Mouse (Mus musculus): ENCODE measurements at regions not wholly inside any gene's neighbourhood (a gene's known extent, or its start where the extent isn't known, plus 50 kb on each side); places are given as distances from the start of the nearest gene placed in this dataset.

- DNase-seq (ENCODE audit: low read depth, low spot score): no peak
- no peak overlapping the region for H3K4me3 ChIP-seq (ENCODE audit: insufficient read depth in 1 of 2, low read depth in 1 of 2, low read length in 2 of 2, poor library complexity in 1 of 2, severe bottlenecking in 1 of 2)
Measured at GRCm38 (mm10) chr10:87752117-87752516, 105.9 kb upstream of the Igf1 start.

GRCm38 (mm10) chr10:87753483-87753882 is 104.6 kb upstream of the Igf1 start:
- no peak overlapping the region for H3K9ac ChIP-seq (ENCODE audit: insufficient read depth, low read depth, low read length, poor library complexity, severe bottlenecking)
- H3K9me3 ChIP-seq (ENCODE audit: control insufficient read depth, insufficient read depth, low read depth, low read length): no peaks in the 10 kb centered on the region
- H3K4me3 ChIP-seq (ENCODE audit: insufficient read depth in 1 of 2, low read depth in 1 of 2, low read length in 2 of 2, poor library complexity in 1 of 2, severe bottlenecking in 1 of 2): no peak overlapping the region
- H3K27ac ChIP-seq (ENCODE audit: insufficient read depth, low read depth, low read length, poor library complexity, severe bottlenecking): no peak overlapping the region
- no peak for TF ChIP-seq ZNF384 (IDR thresholded peaks at IDR 0.05; ENCODE audit: low read depth, low read length)
- no peak for TF ChIP-seq MAFK (IDR thresholded peaks at IDR 0.05; ENCODE audit: insufficient read depth, low read depth, low read length)
- TF ChIP-seq HCFC1 (IDR thresholded peaks at IDR 0.05; ENCODE audit: borderline replicate concordance, insufficient read depth, low read length): no peak
- no peak for TF ChIP-seq CHD2 (IDR thresholded peaks at IDR 0.05; ENCODE audit: low read depth, low read length)
- no peak for TF ChIP-seq ZC3H11A (IDR thresholded peaks at IDR 0.05; ENCODE audit: borderline replicate concordance, low read depth, low read length)
- H3K4me1 ChIP-seq (ENCODE audit: control insufficient read depth in 2 of 2, insufficient read depth in 2 of 2, low read length in 2 of 2, poor library complexity in 1 of 2): no peaks in the 10 kb centered on the region
- in situ Hi-C loops (cut with MboI; ENCODE audit: low sequenced_read_pairs in 2 of 2, unreplicated experiment in 2 of 2): no loop called here
- DNase-seq (ENCODE audit: low read depth, low spot score): no peak
- H3K36me3 ChIP-seq (ENCODE audit: control insufficient read depth, insufficient read depth, low read length, poor library complexity, severe bottlenecking): no peaks in the 10 kb centered on the region

More at GRCm38 (mm10) chr10:87752117-87752516, 105.9 kb upstream of the Igf1 start:
- no peak for TF ChIP-seq CHD2 (IDR thresholded peaks at IDR 0.05; ENCODE audit: low read depth, low read length)
- no peak for TF ChIP-seq MAFK (IDR thresholded peaks at IDR 0.05; ENCODE audit: insufficient read depth, low read depth, low read length)
- no peak for TF ChIP-seq ZC3H11A (IDR thresholded peaks at IDR 0.05; ENCODE audit: borderline replicate concordance, low read depth, low read length)
- TF ChIP-seq HCFC1 (IDR thresholded peaks at IDR 0.05; ENCODE audit: borderline replicate concordance, insufficient read depth, low read length): no peak
- no peak for TF ChIP-seq ZNF384 (IDR thresholded peaks at IDR 0.05; ENCODE audit: low read depth, low read length)
- H3K36me3 ChIP-seq (ENCODE audit: control insufficient read depth, insufficient read depth, low read length, poor library complexity, severe bottlenecking): no peaks in the 10 kb centered on the region
- no peaks in the 10 kb centered on the region for H3K9me3 ChIP-seq (ENCODE audit: control insufficient read depth, insufficient read depth, low read depth, low read length)
- H3K4me1 ChIP-seq (ENCODE audit: control insufficient read depth in 2 of 2, insufficient read depth in 2 of 2, low read length in 2 of 2, poor library complexity in 1 of 2): no peaks in the 10 kb centered on the region
- H3K9ac ChIP-seq (ENCODE audit: insufficient read depth, low read depth, low read length, poor library complexity, severe bottlenecking): no peak overlapping the region
- in situ Hi-C loops (cut with MboI; ENCODE audit: low sequenced_read_pairs in 2 of 2, unreplicated experiment in 2 of 2): no loop called here
- H3K27ac ChIP-seq (ENCODE audit: insufficient read depth, low read depth, low read length, poor library complexity, severe bottlenecking): no peak overlapping the region

- no peak for DNase-seq (ENCODE audit: low read depth, low spot score)
- no peaks in the 10 kb centered on the region for H3K36me3 ChIP-seq (ENCODE audit: control insufficient read depth, insufficient read depth, low read length, poor library complexity, severe bottlenecking)
- no peak overlapping the region for H3K4me3 ChIP-seq (ENCODE audit: insufficient read depth in 1 of 2, low read depth in 1 of 2, low read length in 2 of 2, poor library complexity in 1 of 2, severe bottlenecking in 1 of 2)
- TF ChIP-seq MAFK (IDR thresholded peaks at IDR 0.05; ENCODE audit: insufficient read depth, low read depth, low read length) (no peak), ZNF384 (IDR thresholded peaks at IDR 0.05; ENCODE audit: low read depth, low read length) (no peak), CHD2 (IDR thresholded peaks at IDR 0.05; ENCODE audit: low read depth, low read length) (no peak)
- no peak overlapping the region for H3K9ac ChIP-seq (ENCODE audit: insufficient read depth, low read depth, low read length, poor library complexity, severe bottlenecking)
- no peaks in the 10 kb centered on the region for H3K4me1 ChIP-seq (ENCODE audit: control insufficient read depth in 2 of 2, insufficient read depth in 2 of 2, low read length in 2 of 2, poor library complexity in 1 of 2)
- in situ Hi-C loops (cut with MboI; ENCODE audit: low sequenced_read_pairs in 2 of 2, unreplicated experiment in 2 of 2): no loop called here
- H3K9me3 ChIP-seq (ENCODE audit: control insufficient read depth, insufficient read depth, low read depth, low read length): no peaks in the 10 kb centered on the region
- no peak overlapping the region for H3K27ac ChIP-seq (ENCODE audit: insufficient read depth, low read depth, low read length, poor library complexity, severe bottlenecking)
Measured at GRCm38 (mm10) chr10:87761528-87762030, 96.5 kb upstream of the Igf1 start.

- no peak for TF ChIP-seq CHD2 (IDR thresholded peaks at IDR 0.05; ENCODE audit: low read depth, low read length)
- in situ Hi-C loops (cut with MboI; ENCODE audit: low sequenced_read_pairs in 2 of 2, unreplicated experiment in 2 of 2): no loop called here
- no peaks in the 10 kb centered on the region for H3K36me3 ChIP-seq (ENCODE audit: control insufficient read depth, insufficient read depth, low read length, poor library complexity, severe bottlenecking)
Measured at GRCm38 (mm10) chr10:87787521-87787920, 70.5 kb upstream of the Igf1 start.

GRCm38 (mm10) chr10:87792346-87792745 is 65.7 kb upstream of the Igf1 start:
- TF ChIP-seq HCFC1 (IDR thresholded peaks at IDR 0.05; ENCODE audit: borderline replicate concordance, insufficient read depth, low read length) (no peak), ZC3H11A (IDR thresholded peaks at IDR 0.05; ENCODE audit: borderline replicate concordance, low read depth, low read length) (no peak), MAFK (IDR thresholded peaks at IDR 0.05; ENCODE audit: insufficient read depth, low read depth, low read length) (no peak), CHD2 (IDR thresholded peaks at IDR 0.05; ENCODE audit: low read depth, low read length) (no peak)
- H3K4me3 ChIP-seq (ENCODE audit: insufficient read depth in 1 of 2, low read depth in 1 of 2, low read length in 2 of 2, poor library complexity in 1 of 2, severe bottlenecking in 1 of 2): no peak overlapping the region
- no peaks in the 10 kb centered on the region for H3K4me1 ChIP-seq (ENCODE audit: control insufficient read depth in 2 of 2, insufficient read depth in 2 of 2, low read length in 2 of 2, poor library complexity in 1 of 2)
- H3K9me3 ChIP-seq (ENCODE audit: control insufficient read depth, insufficient read depth, low read depth, low read length): no peaks in the 10 kb centered on the region
- DNase-seq (ENCODE audit: low read depth, low spot score): no peak
- H3K9ac ChIP-seq (ENCODE audit: insufficient read depth, low read depth, low read length, poor library complexity, severe bottlenecking): no peak overlapping the region
- in situ Hi-C loops (cut with MboI; ENCODE audit: low sequenced_read_pairs in 2 of 2, unreplicated experiment in 2 of 2): no loop called here
- H3K36me3 ChIP-seq (ENCODE audit: control insufficient read depth, insufficient read depth, low read length, poor library complexity, severe bottlenecking): no peaks in the 10 kb centered on the region
- no peak overlapping the region for H3K27ac ChIP-seq (ENCODE audit: insufficient read depth, low read depth, low read length, poor library complexity, severe bottlenecking)

More at GRCm38 (mm10) chr10:87787521-87787920, 70.5 kb upstream of the Igf1 start:
- Histone ChIP-seq H3K27ac (ENCODE audit: insufficient read depth, low read depth, low read length, poor library complexity, severe bottlenecking) (no peak overlapping the region), H3K4me3 (ENCODE audit: insufficient read depth in 1 of 2, low read depth in 1 of 2, low read length in 2 of 2, poor library complexity in 1 of 2, severe bottlenecking in 1 of 2) (no peak overlapping the region), H3K4me1 (ENCODE audit: control insufficient read depth in 2 of 2, insufficient read depth in 2 of 2, low read length in 2 of 2, poor library complexity in 1 of 2) (no peaks in the 10 kb centered on the region), H3K9me3 (ENCODE audit: control insufficient read depth, insufficient read depth, low read depth, low read length) (no peaks in the 10 kb centered on the region), H3K9ac (ENCODE audit: insufficient read depth, low read depth, low read length, poor library complexity, severe bottlenecking) (no peak overlapping the region)
- DNase-seq (ENCODE audit: low read depth, low spot score): no peak

All from ES-E14 (cell line).